Mouse (Mus musculus) hindbrain, postnatal 0 days (tissue): Measurements from ENCODE around the gene Gm49373. TPM values are rescaled to one million over a fixed set of nuclear protein-coding genes. Genes with fewer than 3 reads are reported as not detected.
A peak's percentile ranks its signal among the peaks of the same experiment; 100 is the strongest.

ENCODE experiments used
- ATAC-seq: fragments of 200-750 bp; cut with Nextera tagmentation; 2 replicates; pipeline ENCODE4 v1.8.0; 2017; ENCODE audit warnings: mild to moderate bottlenecking, moderate TSS enrichment, moderate library complexity
- DNase-seq: peaks from one replicate; pipeline ENCODE4 v3.0.0-alpha.2; 2015; ENCODE audit warnings: low spot score
- H3K27ac ChIP-seq: fragments of 300-500 bp; sonication (generic); 2 replicates; pipeline ENCODE4 v1.5.1; 2014; ENCODE audit warnings: mild to moderate bottlenecking
- H3K27me3 ChIP-seq: fragments of 300-500 bp; sonication (generic); 2 replicates; pipeline ENCODE4 v1.6.1; 2014; ENCODE audit warnings: low read length, mixed read lengths; ENCODE audit not compliant: insufficient read depth
- H3K36me3 ChIP-seq: fragments of 300-500 bp; sonication (generic); 2 replicates; pipeline ENCODE4 v1.6.1; 2014; ENCODE audit warnings: low read length, mixed read lengths; ENCODE audit not compliant: insufficient read depth
- H3K4me1 ChIP-seq: fragments of 300-500 bp; sonication (generic); 2 replicates; pipeline ENCODE4 v1.6.1; 2014; ENCODE audit warnings: antibody characterized with exemption, low read length, mixed read lengths; ENCODE audit not compliant: insufficient read depth
- H3K4me2 ChIP-seq: fragments of 300-500 bp; sonication (generic); 2 replicates; pipeline ENCODE4 v1.6.1; 2014; ENCODE audit warnings: low read depth, mild to moderate bottlenecking, low read length, moderate library complexity, mixed read lengths
- H3K4me3 ChIP-seq: fragments of 300-500 bp; sonication (generic); 2 replicates; pipeline ENCODE4 v1.5.1; 2014; ENCODE audit warnings: low read length
- H3K9ac ChIP-seq: fragments of 300-500 bp; sonication (generic); replicated peaks from 2 replicates; pipeline ENCODE4 v1.6.1; 2014; ENCODE audit warnings: mild to moderate bottlenecking, low read length, moderate library complexity, mixed read lengths
- H3K9me3 ChIP-seq: fragments of 300-500 bp; sonication (generic); 2 replicates; pipeline ENCODE4 v1.6.1; 2016; ENCODE audit warnings: low read length, mixed read lengths
- CTCF ChIP-seq: IDR thresholded peaks from 2 replicates; pipeline ENCODE4 v1.5.1; 2016; ENCODE audit warnings: antibody characterized with exemption, control low read depth, low read depth
- WGBS: fragments of 180-500 bp; shearing (Covaris S2); extraction: QIAGEN DNeasy Blood & Tissue Kit; methylation state at CpG from one replicate; pipeline ENCODE4 v1.1.7; 2014; 5-methylcytosine and 5-hydroxymethylcytosine counted together
- microRNA counts: library from miRNA; unstranded; fragments of <30 nt; microRNA quantifications from one replicate; lab custom pipeline; 2015
- microRNA-seq, 2 experiments: library from miRNA; unstranded; fragments of <30 nt; microRNA quantifications; one replicate each; pipeline ENCODE4; 2016
- polyA plus RNA-seq: library from polyadenylated mRNA; unstranded; fragments of >200 nt; fragmentation: Nextera tagmentation; extraction: Ambion mirVana; gene quantifications from 2 replicates; pipeline ENCODE4 v1.2.1, GENCODE M21; 2015
- total RNA-seq: library from RNA; depleted of rRNA; stranded (reverse); fragments of >200 nt; gene quantifications from 2 replicates; pipeline ENCODE4 v1.2.3, GENCODE M21; 2014; rRNA removed

The Gm49373 gene
- total and polyA plus RNA-seq, 2 experiments from 2014 or later, result 0.48 to 0.73 TPM

GRCm38 (mm10) chr9:21016331-21017176 is 56.3 kb downstream of the Gm49373 start:
- H3K4me3 ChIP-seq, result peak overlapping the region; percentile 26

DNA sequence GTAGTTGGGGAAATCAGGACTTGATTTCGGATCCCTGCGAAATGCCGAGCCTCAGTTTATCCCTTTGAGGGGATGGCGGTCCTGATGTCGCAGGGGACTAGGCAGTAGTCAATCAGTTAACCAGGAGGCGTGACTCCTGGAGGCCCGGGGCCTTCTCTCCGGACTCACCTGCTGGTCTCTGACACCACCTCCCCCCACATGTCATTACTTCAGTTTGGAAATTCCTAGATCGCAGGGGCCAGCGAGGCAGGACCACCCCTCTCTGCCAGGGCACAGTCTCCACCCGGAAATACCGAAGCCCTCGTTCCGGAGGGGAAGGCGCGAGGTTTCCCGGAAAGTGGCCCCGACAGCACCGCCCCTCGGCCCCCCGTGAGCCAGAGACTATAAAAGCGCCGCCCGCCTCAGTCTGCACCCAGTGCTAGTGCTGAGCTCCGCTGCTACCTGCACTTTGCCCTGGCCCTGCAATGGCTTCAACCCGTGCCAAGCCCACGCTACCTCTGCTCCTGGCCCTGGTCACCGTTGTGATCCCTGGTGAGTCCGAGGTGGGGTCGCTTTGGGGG is 57.2 kb downstream of the Gm49373 start, which contains the start of gene Icam1:
Icam1 (plus strand) TSS at position 415 of the 560 bp plus-strand sequence.
- no peak for ATAC-seq
- Histone ChIP-seq H3K4me2 (peak within 1 kb of the TSS; percentile 50), H3K27ac (no peak within 1 kb of the TSS), H3K9ac (0 out of 2 replicates have a peak within 1 kb of the TSS, but pooled peaks have one; percentile 13), H3K36me3 (no peaks in the 10 kb centered on the region), H3K4me3 (peak within 1 kb of the TSS; percentile 26), H3K9me3 (no peaks in the 10 kb centered on the region), H3K4me1 (no peaks in the 10 kb centered on the region), H3K27me3 (peaks cover 28% of the 10 kb centered on the region)
- under 1% methylated on average over 30 of the region's 30 CpGs for WGBS
- TF ChIP-seq CTCF, result no peak
- no peak for DNase-seq

More at GRCm38 (mm10) chr9:21016331-21017176, 56.3 kb downstream of the Gm49373 start:
- no peak for DNase-seq
- WGBS, result 7% methylated on average over 17 of the region's 17 CpGs
- H3K27me3 ChIP-seq, result peaks cover 28% of the 10 kb centered on the region
- ATAC-seq, result no peak
- peak overlapping the region; percentile 50 for H3K4me2 ChIP-seq
- H3K9ac ChIP-seq, result no peak overlapping the region
- no peaks in the 10 kb centered on the region for H3K36me3 ChIP-seq
- no peak overlapping the region for H3K27ac ChIP-seq
- no peak for TF ChIP-seq CTCF
- no peaks in the 10 kb centered on the region for H3K9me3 ChIP-seq
- no peaks in the 10 kb centered on the region for H3K4me1 ChIP-seq

- H3K4me2 ChIP-seq, result peak overlapping the region; percentile 50
- no peak for TF ChIP-seq CTCF
- no peak overlapping the region for H3K27ac ChIP-seq
- H3K9ac ChIP-seq, result no peak overlapping the region
- peaks cover 28% of the 10 kb centered on the region for H3K27me3 ChIP-seq
- H3K9me3 ChIP-seq, result no peaks in the 10 kb centered on the region
- H3K4me1 ChIP-seq, result no peaks in the 10 kb centered on the region
- peak overlapping the region; percentile 26 for H3K4me3 ChIP-seq
- DNase-seq, result no peak
- no peaks in the 10 kb centered on the region for H3K36me3 ChIP-seq
- WGBS, result 3% methylated on average over 29 of the region's 29 CpGs
- ATAC-seq, result peak; percentile 37; the same call in 1 of the 2 replicates
These were observed 58.0 kb downstream of the Gm49373 start for GRCm38 (mm10) chr9:21014691-21015570.

MicroRNAs encoded within 50 kb of the gene (microRNA counts, 519-probe panel; counts per million panel counts)
- microRNA mmu-miR-1900 (lab: Ali Mortazavi, UCI), result not detected

Small RNA genes within 50 kb of the gene (microRNA-seq; reads per million reads assigned to microRNA genes)
- 0 to 0.36 reads per million in 2 experiments for gene Mir1900
- gene Mir7082, result 0 to 0.36 reads per million in 2 experiments

Other genes starting within 250 kb of the Gm49373 start
- 22.8 and 26.0 TPM in 2 replicates for gene A230050P20Rik, start 204.5 kb downstream of the Gm49373 start, total RNA-seq
- gene A230050P20Rik, start 204.5 kb downstream of the Gm49373 start, polyA plus RNA-seq, result 32.7 and 34.1 TPM in 2 replicates
- gene Angptl6, start 193.4 kb downstream of the Gm49373 start, total RNA-seq, result 10.9 and 12.1 TPM in 2 replicates
- 10.9 and 11.1 TPM in 2 replicates for gene Angptl6, start 193.4 kb downstream of the Gm49373 start, polyA plus RNA-seq
- gene Ppan, start 184.9 kb downstream of the Gm49373 start, total RNA-seq, result 45.4 and 57.4 TPM in 2 replicates
- gene Ppan, start 184.9 kb downstream of the Gm49373 start, polyA plus RNA-seq, result 36.8 and 44.1 TPM in 2 replicates
- 76.1 and 79.5 TPM in 2 replicates for gene Eif3g, start 174.5 kb downstream of the Gm49373 start, total RNA-seq
- gene Eif3g, start 174.5 kb downstream of the Gm49373 start, polyA plus RNA-seq, result 225 and 236 TPM in 2 replicates
- 78.2 and 86.5 TPM in 2 replicates for gene Dnmt1, start 113.2 kb downstream of the Gm49373 start, total RNA-seq
- 36.1 and 36.2 TPM in 2 replicates for gene Dnmt1, start 113.2 kb downstream of the Gm49373 start, polyA plus RNA-seq
- gene S1pr2, start 96.3 kb downstream of the Gm49373 start, total RNA-seq, result 3.4 and 6.0 TPM in 2 replicates
- 6.9 and 8.5 TPM in 2 replicates for gene S1pr2, start 96.3 kb downstream of the Gm49373 start, polyA plus RNA-seq
- gene Mrpl4, start 70.4 kb downstream of the Gm49373 start, total RNA-seq, result 104 and 107 TPM in 2 replicates
- gene Mrpl4, start 70.4 kb downstream of the Gm49373 start, polyA plus RNA-seq, result 117 and 124 TPM in 2 replicates
- gene Icam1, start 57.1 kb downstream of the Gm49373 start, total RNA-seq, result 4.3 and 5.0 TPM in 2 replicates
- 3.8 and 4.4 TPM in 2 replicates for gene Icam1, start 57.1 kb downstream of the Gm49373 start, polyA plus RNA-seq
- gene Icam4, start 43.7 kb downstream of the Gm49373 start, total RNA-seq, result not detected in 2 replicates
- 0.15 TPM in 1 of 2 replicates, not detected in the other for gene Icam4, start 43.7 kb downstream of the Gm49373 start, polyA plus RNA-seq
- gene Icam5, start 41.0 kb downstream of the Gm49373 start, total RNA-seq, result 9.1 and 9.7 TPM in 2 replicates
- 3.6 and 3.7 TPM in 2 replicates for gene Icam5, start 41.0 kb downstream of the Gm49373 start, polyA plus RNA-seq
- gene Zglp1, start 6.0 kb downstream of the Gm49373 start, total RNA-seq, result 1.1 and 2.2 TPM in 2 replicates
- gene Zglp1, start 6.0 kb downstream of the Gm49373 start, polyA plus RNA-seq, result 0.16 TPM in 1 of 2 replicates, not detected in the other
- 70.9 and 95.6 TPM in 2 replicates for gene Fdx1l, start 518 bp upstream of the Gm49373 start, total RNA-seq
- gene Fdx1l, start 518 bp upstream of the Gm49373 start, polyA plus RNA-seq, result 83.9 and 86.5 TPM in 2 replicates
- gene Gm38431, start 18.9 kb upstream of the Gm49373 start, total RNA-seq, result 0.11 and 2.7 TPM in 2 replicates
- gene Gm38431, start 18.9 kb upstream of the Gm49373 start, polyA plus RNA-seq, result 0.16 and 0.96 TPM in 2 replicates
- gene Raver1, start 18.9 kb upstream of the Gm49373 start, total RNA-seq, result 43.2 and 51.9 TPM in 2 replicates
- gene Raver1, start 18.9 kb upstream of the Gm49373 start, polyA plus RNA-seq, result 19.7 and 21.7 TPM in 2 replicates
- 10.8 and 15.4 TPM in 2 replicates for gene Tyk2, start 58.1 kb upstream of the Gm49373 start, total RNA-seq
- 5.7 and 6.2 TPM in 2 replicates for gene Tyk2, start 58.1 kb upstream of the Gm49373 start, polyA plus RNA-seq
- 20.1 and 21.4 TPM in 2 replicates for gene Cdc37, start 76.9 kb upstream of the Gm49373 start, total RNA-seq
- gene Cdc37, start 76.9 kb upstream of the Gm49373 start, polyA plus RNA-seq, result 173 and 181 TPM in 2 replicates
- 41.3 and 45.0 TPM in 2 replicates for gene Pde4a, start 92.6 kb upstream of the Gm49373 start, total RNA-seq
- gene Pde4a, start 92.6 kb upstream of the Gm49373 start, polyA plus RNA-seq, result 46.4 and 47.7 TPM in 2 replicates
- 74.9 and 98.9 TPM in 2 replicates for gene Keap1, start 166.3 kb upstream of the Gm49373 start, total RNA-seq
- gene Keap1, start 166.3 kb upstream of the Gm49373 start, polyA plus RNA-seq, result 59.4 and 60.9 TPM in 2 replicates
- 4.9 and 8.2 TPM in 2 replicates for gene S1pr5, start 175.3 kb upstream of the Gm49373 start, total RNA-seq
- gene S1pr5, start 175.3 kb upstream of the Gm49373 start, polyA plus RNA-seq, result 2.9 and 3.1 TPM in 2 replicates
- 24.8 and 38.6 TPM in 2 replicates for gene Atg4d, start 192.2 kb upstream of the Gm49373 start, total RNA-seq
- 32.1 and 35.5 TPM in 2 replicates for gene Atg4d, start 192.2 kb upstream of the Gm49373 start, polyA plus RNA-seq
- gene Kri1, start 214.9 kb upstream of the Gm49373 start, total RNA-seq, result 14.8 and 15.3 TPM in 2 replicates
- 10.9 and 11.8 TPM in 2 replicates for gene Kri1, start 214.9 kb upstream of the Gm49373 start, polyA plus RNA-seq
- 115 and 123 TPM in 2 replicates for gene Cdkn2d, start 218.3 kb upstream of the Gm49373 start, total RNA-seq
- gene Cdkn2d, start 218.3 kb upstream of the Gm49373 start, polyA plus RNA-seq, result 134 and 142 TPM in 2 replicates
- 2.5 and 7.0 TPM in 2 replicates for gene Ap1m2, start 239.2 kb upstream of the Gm49373 start, total RNA-seq
- gene Ap1m2, start 239.2 kb upstream of the Gm49373 start, polyA plus RNA-seq, result 3.8 and 3.9 TPM in 2 replicates
- 58.5 and 68.0 TPM in 2 replicates for gene Slc44a2, start 247.6 kb upstream of the Gm49373 start, total RNA-seq
- 52.6 and 58.8 TPM in 2 replicates for gene Slc44a2, start 247.6 kb upstream of the Gm49373 start, polyA plus RNA-seq